Mouse (Mus musculus): ENCODE measurements around the gene Bfsp2.
"Not testable (repeated sequence)": the region's sequence is repeated elsewhere in the genome, so short reads cannot be mapped to it uniquely, and the experiment has no call there.

The Bfsp2 gene

GRCm38 (mm10) chr9:103432122-103432778 is 48.0 kb downstream of the Bfsp2 start:
- in situ Hi-C loops (cut with MboI, MseI) = loop anchor here in 1 of 2 experiments (5.0 kb wide), 1 partner anchor 60 kb away; no protein-coding TSS in a partner anchor

GRCm38 (mm10) chr9:103431718-103432117 is 48.5 kb downstream of the Bfsp2 start:
- in situ Hi-C loops (cut with MboI, MseI) = loop anchor here in 1 of 2 experiments (5.0 kb wide), 1 partner anchor 59 kb away; no protein-coding TSS in a partner anchor

GRCm38 (mm10) chr9:103430431-103431220 is 49.6 kb downstream of the Bfsp2 start:
- in situ Hi-C loops (cut with MboI, MseI) = loop anchor here in 1 of 2 experiments (5.0 kb wide), 1 partner anchor 58 kb away; no protein-coding TSS in a partner anchor

- in situ Hi-C loops (cut with MboI, MseI) = no loop called here
These were observed 53.8 kb downstream of the Bfsp2 start for GRCm38 (mm10) chr9:103426425-103426824.

- in situ Hi-C loops (cut with MboI, MseI) = loop anchor here in 1 of 2 experiments (5.0 kb wide), 1 partner anchor 53 kb away; no protein-coding TSS in a partner anchor
These were observed 55.4 kb downstream of the Bfsp2 start for GRCm38 (mm10) chr9:103424869-103425268.

- in situ Hi-C loops (cut with MboI, MseI) = loop anchor here in 1 of 2 experiments (5.0 kb wide), 1 partner anchor 52 kb away; no protein-coding TSS in a partner anchor
These were observed 56.3 kb downstream of the Bfsp2 start for GRCm38 (mm10) chr9:103423951-103424350.

- in situ Hi-C loops (cut with MboI, MseI) = loop anchor here in 1 of 2 experiments (5.0 kb wide), 1 partner anchor 51 kb away; no protein-coding TSS in a partner anchor
These were observed 56.8 kb downstream of the Bfsp2 start for GRCm38 (mm10) chr9:103423384-103423783.

- in situ Hi-C loops (cut with MboI, MseI) = loop anchor here in 1 of 2 experiments (5.0 kb wide), 1 partner anchor 51 kb away; no protein-coding TSS in a partner anchor
These were observed 57.4 kb downstream of the Bfsp2 start for GRCm38 (mm10) chr9:103422847-103423246.

- in situ Hi-C loops (cut with MboI, MseI) = loop anchor here in 1 of 2 experiments (5.0 kb wide), 1 partner anchor 49 kb away; no protein-coding TSS in a partner anchor
These were observed 59.4 kb downstream of the Bfsp2 start for GRCm38 (mm10) chr9:103420844-103421243.

GRCm38 (mm10) chr9:103418786-103419185 is 61.4 kb downstream of the Bfsp2 start:
- in situ Hi-C loops (cut with MboI, MseI) = no loop called here

GRCm38 (mm10) chr9:103418267-103418666 is 62.0 kb downstream of the Bfsp2 start:
- in situ Hi-C loops (cut with MboI, MseI) = not testable (repeated sequence)

GRCm38 (mm10) chr9:103413457-103413856 is 66.8 kb downstream of the Bfsp2 start:
- in situ Hi-C loops (cut with MboI, MseI) = no loop called here

GRCm38 (mm10) chr9:103409119-103409518 is 71.1 kb downstream of the Bfsp2 start:
- in situ Hi-C loops (cut with MboI, MseI) = no loop called here

GRCm38 (mm10) chr9:103408136-103408777 is 72.0 kb downstream of the Bfsp2 start:
- in situ Hi-C loops (cut with MboI, MseI) = no loop called here

GRCm38 (mm10) chr9:103403331-103403973 is 76.8 kb downstream of the Bfsp2 start:
- in situ Hi-C loops (cut with MboI, MseI) = no loop called here

GRCm38 (mm10) chr9:103398509-103399157 is 81.6 kb downstream of the Bfsp2 start:
- in situ Hi-C loops (cut with MboI, MseI) = no loop called here

GRCm38 (mm10) chr9:103393256-103393655 is 87.0 kb downstream of the Bfsp2 start:
- in situ Hi-C loops (cut with MboI, MseI) = no loop called here

- in situ Hi-C loops (cut with MboI, MseI) = no loop called here
These were observed 88.3 kb downstream of the Bfsp2 start for GRCm38 (mm10) chr9:103391796-103392372.

- in situ Hi-C loops (cut with MboI, MseI) = no loop called here
These were observed 91.0 kb downstream of the Bfsp2 start for GRCm38 (mm10) chr9:103389261-103389660.

GRCm38 (mm10) chr9:103387011-103387653 is 93.1 kb downstream of the Bfsp2 start:
- in situ Hi-C loops (cut with MboI, MseI) = no loop called here

Data from T-helper 17 cell (primary cell).